Mouse (Mus musculus) kidney, postnatal 14 days (tissue): ENCODE data around the gene Vps41.

Source experiments
- DNase-seq: peaks from one replicate; pipeline ENCODE4 v3.0.0; 2022; ENCODE audit warnings: mixed read lengths

The Vps41 gene

DNA sequence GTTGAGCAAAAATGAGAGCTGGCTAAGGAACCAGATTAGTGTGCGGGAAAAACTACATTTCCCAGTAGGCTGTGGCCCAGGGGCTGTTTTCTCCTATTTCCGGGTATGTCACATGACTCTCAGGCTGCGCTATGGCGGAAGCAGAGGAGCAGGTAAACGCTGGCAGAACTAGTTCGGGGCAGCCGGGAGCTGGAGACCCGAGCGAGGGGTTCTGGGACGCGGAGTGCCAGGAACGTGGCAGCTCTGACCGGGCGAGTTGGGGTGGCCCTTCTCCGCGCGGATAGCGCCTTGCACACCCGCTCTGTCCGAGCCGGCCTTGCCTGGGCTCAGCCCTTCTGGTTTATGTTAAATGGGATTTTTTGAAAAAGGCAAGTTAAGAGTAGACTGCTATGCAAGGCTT lies at the start of gene Vps41:
Vps41 (plus strand) TSS at position 102 of the 400 bp plus-strand sequence.
- DNase-seq = peak; percentile 87

DNA sequence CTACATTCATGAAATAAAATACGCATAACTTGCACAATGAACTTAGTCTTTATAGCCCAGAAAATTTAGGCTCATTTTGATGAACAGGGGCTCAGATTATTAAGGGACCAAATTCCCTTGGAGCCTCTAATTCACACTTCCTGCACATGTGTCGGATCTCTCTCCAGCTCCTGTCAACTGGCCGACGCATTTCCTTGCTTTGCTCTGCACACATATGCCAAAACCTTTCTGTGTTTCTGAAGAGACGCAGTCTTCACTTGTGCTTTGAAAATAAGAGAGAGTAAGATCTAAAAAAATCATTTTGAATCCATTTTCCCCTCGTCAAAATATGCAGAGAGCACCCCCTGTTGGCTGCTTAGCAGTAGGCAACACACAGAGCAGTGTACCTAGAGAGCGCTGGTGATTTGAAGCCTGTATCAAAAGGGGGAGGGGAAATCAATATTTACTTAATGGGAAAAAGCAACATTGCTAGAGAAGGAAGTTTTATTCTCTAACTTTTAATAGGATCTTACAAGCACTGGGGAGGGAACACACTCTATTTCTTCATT lies 18.5 kb upstream of the Vps41 start:
- peak; percentile 12 for DNase-seq

- DNase-seq = no peak
Measured at GRCm38 (mm10) chr13:18711685-18712084, 5.4 kb upstream of the Vps41 start.

GRCm38 (mm10) chr13:18716707-18717106 lies 379 bp upstream of the Vps41 start:
- no peak for DNase-seq

DNA sequence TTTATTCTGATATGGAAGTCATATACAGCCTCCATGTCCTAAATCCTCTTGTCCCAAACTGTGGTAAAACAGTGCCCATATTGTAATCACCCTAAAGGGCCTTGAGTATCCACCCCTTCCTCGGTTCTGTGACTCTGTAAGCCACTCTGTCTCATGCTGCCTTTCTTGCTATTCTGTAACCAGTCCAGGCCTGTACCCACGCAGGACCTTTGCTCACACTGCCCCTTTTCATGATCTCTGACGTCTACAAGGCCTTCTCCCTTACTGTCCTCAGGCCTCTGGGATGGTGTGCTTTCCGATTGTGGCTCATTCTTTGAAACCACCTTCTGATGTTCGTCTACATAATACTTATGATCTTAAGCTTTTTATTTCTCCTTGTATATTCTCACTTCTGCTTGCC lies 1.4 kb downstream of the Vps41 start:
- DNase-seq = peak; percentile 9

GRCm38 (mm10) chr13:18730666-18731065 lies 13.6 kb downstream of the Vps41 start:
- no peak for DNase-seq

- DNase-seq = no peak
Measured at GRCm38 (mm10) chr13:18736590-18736989, 19.5 kb downstream of the Vps41 start.

DNA sequence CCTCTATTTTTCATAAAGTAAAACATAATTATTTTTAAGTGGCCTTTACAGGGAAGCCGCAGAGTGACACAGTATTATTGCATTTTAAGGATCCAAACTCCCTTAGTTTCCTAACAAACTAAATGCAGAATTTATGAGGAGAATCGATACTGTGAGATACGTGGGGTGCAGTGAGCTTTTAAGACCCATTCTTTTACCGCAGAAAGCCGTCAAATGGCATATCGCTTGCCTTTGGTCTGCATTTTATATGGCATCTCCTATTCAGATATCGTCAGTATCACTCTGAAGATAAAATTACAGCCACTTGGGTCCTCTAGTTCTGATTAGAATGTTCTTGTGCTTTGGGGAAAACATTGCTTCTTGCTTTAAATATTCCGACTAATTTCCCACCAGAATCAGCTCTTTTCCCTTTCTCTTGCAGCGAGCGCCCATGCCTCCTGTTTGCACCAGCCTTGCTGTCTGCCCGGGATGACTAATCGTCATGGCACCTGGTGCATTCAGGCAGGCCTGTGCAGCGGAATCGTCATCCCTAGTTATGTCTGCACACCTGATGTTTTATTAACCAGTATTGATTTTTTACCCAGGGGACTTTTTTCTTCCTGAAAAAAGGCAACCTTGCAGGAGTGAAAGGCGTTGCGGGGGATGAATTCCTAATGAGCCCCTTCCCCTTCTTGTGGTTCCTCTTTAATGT lies 26.6 kb downstream of the Vps41 start:
- no peak for DNase-seq

DNA sequence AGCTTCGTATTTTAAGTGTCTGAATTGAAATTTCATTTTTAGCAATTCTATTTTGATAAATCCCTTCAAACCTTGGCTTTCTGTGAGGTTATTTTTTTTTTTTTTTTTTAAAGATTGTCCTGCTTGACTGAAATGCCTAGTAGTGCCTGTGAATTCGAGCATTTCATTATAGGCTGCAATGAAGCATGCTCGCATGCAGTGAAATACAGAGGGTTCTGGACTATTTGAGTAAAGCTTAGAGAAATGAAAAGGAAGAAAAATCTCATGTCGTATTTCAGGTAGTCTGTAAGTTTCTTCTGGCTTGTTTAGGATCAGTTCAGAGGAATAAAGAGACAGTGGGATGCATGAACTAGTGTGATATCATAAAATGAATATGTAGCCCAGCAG lies 27.2 kb downstream of the Vps41 start:
- no peak for DNase-seq

DNA sequence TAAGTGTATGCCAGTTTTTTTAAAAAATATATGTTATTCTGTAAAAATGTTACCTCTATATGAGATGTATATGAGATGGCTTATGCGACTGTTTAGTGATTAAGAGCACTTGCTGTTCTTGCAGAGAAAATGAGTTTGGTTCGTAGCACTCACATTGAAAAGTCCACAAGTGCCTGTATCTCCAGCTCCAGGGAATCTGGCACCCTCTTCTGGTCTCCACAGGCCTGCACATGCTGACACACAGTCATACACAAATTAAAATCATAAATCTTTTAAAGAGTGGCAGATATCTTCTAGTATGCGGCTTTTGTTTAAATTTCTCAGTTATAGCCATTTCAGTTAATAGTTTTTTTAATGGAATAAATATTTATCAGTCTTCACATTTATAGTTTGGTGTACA lies 40.9 kb downstream of the Vps41 start:
- DNase-seq = peak; percentile 12

GRCm38 (mm10) chr13:18759361-18760056 lies 42.4 kb downstream of the Vps41 start:
- DNase-seq = no peak

DNA sequence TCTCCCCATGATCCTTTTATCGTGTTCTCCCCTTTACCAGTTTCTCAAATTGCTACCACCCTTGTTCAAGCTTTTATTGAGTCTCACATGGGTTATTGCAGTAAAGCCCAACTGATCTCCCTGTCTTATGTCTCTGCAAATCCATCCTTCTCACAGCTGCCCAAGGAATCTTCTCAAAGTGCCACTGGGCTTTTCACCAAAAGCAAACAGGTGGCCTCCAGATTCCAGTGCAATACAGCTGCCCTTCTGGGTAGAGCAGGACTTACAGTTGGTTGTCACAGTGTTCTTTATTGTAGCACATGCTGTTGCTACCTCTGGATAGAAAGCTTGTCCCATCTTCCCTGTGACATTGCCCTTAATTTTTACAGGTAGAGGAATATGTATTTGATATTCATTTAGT lies 44.4 kb downstream of the Vps41 start:
- DNase-seq = no peak

DNA sequence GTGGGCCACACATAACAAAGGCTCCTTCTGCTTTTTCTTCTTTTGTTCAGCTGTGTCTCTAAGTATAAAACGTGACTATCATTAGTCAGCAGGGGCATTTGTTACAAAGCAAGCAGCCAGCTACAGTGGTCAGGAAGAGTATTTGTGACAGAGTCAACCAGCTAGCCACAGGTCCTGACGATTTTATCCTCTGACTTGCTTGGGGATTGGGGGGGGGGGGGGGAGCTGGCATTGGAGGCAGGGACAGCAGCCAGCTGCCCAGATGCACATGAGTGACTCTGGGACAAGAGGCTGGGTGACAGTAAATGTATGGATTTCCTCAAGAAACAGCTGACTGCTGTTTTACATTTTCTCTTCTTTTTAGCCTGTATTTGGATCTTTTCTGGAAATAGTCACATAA lies 50.8 kb downstream of the Vps41 start:
- DNase-seq = no peak

DNA sequence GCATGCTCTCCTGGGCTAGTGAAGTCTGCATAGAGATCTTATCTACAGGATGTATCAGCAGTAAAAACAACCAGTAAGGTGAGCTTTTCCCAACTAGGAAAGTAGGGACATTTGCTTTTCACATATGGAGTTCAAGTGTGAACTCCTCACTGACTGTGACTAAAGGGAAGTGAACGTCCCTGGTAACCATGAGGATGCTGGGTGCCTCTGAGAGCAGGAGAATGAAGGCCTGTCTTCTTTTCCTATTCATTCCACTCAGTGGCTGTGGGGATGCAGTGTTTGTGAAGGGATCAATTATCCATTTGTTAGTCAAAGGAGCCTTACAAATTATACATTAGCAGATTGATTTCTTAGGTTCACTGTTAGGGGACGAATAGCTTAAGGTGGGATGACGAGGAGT lies 51.4 kb downstream of the Vps41 start:
- no peak for DNase-seq

GRCm38 (mm10) chr13:18773437-18774198 lies 56.5 kb downstream of the Vps41 start:
- DNase-seq = no peak

DNA sequence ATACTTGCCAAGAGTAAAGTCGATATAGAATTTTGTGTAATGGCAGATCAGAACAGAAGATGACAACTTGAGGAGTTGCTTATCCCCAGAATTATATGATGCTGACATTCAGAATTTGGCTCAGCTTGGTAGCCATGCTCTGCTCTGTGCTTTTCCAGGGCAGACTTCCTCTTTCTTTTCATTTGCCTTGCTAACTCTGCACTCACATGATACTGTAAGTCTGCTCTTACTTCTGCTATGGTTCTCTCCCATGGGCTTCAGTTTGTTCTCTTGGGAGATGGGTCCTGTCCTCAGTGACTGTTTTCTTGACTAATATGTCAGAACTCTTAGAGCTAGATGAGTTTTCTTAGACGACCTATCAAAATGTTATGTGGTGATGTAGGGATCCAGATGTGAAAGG lies 64.2 kb downstream of the Vps41 start:
- no peak for DNase-seq

- no peak for DNase-seq
Measured at GRCm38 (mm10) chr13:18785702-18786101, 68.6 kb downstream of the Vps41 start.

DNA sequence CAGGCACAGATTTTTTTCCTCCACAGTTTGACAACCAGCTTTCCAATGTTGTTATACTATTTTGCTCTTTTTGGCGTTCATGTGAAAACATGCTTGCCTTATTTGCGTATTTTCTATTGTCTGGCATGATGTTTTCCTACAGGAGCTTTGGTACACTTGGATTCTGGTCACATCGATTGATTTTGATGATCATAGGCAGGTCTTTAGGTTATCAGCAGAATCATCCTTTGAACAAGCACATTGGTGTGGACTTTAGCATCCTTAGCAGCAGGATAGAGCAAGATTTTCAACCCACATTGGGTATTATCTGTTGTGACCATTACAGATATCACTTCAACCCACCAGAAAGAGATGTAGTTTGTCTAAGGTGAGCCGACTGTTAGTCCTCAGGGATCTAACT lies 71.0 kb downstream of the Vps41 start:
- no peak for DNase-seq

- no peak for DNase-seq
Measured at GRCm38 (mm10) chr13:18788689-18789088, 71.6 kb downstream of the Vps41 start.

- DNase-seq = no peak
Measured at GRCm38 (mm10) chr13:18789662-18790061, 72.6 kb downstream of the Vps41 start.

DNA sequence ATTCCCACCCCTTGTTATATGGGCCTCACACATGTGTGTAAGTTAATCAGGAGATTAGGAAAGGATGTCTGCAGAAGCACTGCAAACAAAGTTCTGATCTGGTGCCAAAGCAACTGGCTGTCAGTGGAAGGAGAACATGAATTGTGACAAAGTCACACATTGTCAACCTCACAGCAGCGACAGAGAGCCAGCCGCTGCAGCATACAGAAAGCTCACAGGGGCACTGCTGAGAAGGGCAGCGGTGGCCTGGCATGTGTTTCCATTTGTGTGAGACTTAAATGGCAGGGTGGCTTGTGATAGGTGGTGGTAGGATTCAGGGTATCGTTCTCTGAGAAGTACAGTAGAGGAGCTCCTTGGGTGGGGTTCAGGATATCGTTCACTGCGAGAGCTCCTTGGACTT lies 73.0 kb downstream of the Vps41 start:
- no peak for DNase-seq

- no peak for DNase-seq
Measured at GRCm38 (mm10) chr13:18791314-18791713, 74.2 kb downstream of the Vps41 start.

DNA sequence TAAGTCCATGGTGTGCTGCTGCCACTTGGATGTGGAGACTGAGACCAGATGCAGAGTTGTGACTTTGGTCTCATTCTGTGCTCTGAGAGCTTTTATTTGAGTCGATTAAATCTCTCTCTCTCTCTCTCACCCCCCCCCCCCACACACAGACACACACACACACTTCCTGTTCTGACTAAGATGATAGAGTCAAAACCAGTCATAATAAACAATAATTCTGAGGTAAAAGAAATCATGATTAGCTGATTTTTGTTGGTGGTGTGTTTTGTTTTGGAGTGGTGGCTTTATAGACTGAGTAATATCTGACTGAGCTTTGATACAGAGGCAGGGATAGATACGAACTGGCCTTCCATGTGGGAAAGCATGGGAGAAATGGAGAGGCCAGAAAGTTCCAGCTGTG lies 74.6 kb downstream of the Vps41 start:
- DNase-seq = no peak

DNA sequence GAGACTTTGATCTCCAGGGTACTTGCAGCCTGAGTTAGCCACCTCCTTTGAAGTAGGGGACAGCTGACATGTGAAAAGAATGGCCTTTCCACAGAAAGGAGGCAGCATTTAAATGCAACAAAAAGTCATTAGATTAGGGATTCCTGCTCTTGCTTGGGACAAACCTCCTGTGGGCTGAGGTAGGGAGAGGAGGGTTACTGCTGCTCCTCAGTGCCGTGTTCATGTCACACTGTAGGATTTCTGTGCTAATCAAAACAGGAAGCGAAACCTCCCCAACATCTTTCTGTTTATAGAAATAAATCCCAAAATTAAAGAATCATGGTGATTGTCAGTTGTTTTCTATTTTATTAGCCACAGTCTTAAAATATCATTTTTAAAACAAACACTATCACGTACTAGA lies 77.4 kb downstream of the Vps41 start:
- no peak for DNase-seq
